Mouse (Mus musculus): ENCODE measurements at regions not wholly inside any gene's neighbourhood (a gene's known extent, or its start where the extent isn't known, plus 50 kb on each side); places are given as distances from the start of the nearest gene placed in this dataset.
A peak's percentile ranks its signal among the peaks of the same experiment; 100 is the strongest.

DNA sequence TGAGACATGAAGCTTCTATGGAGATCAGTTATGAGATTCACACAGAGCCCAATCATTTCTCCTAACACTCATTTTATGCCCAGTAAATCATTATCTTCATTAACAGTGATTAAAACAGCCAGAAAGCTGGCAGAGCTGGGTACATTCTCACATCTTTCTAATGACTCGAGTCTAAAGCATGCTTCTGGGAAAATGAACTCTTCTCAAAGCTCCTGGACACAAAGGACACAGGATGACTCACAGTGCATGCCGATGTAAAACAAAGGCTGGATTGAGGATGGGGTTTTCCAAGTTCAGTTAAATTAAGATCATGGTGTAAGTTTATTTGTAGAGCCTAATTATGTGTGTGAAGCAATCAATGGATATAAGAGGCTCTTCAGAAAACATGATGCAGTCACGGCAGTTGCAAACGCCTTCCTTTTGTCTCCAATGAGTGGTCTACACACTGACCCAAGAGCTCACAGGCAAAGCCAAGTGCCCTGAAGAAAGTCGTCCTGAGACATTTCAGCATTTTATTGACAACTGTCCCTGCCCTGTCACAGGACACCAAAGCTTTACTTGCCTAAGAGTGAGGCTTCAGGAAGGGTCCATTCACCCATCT is 1390.7 kb downstream of the Defb40 start:
- TF ChIP-seq CTCF (IDR thresholded peaks at IDR 0.05; ENCODE audit: control insufficient read depth, insufficient read depth, insufficient read length) (no peak), CEBPB (IDR thresholded peaks at IDR 0.05; ENCODE audit: low read depth) (peak; percentile 1), MAX (IDR thresholded peaks at IDR 0.05) (no peak), MYOD1 (IDR thresholded peaks at IDR 0.05; ENCODE audit: control insufficient read depth, insufficient read length, low read depth) (no peak), USF1 (IDR thresholded peaks at IDR 0.05; ENCODE audit: low read depth) (no peak), MYOG (IDR thresholded peaks at IDR 0.05; ENCODE audit: control insufficient read depth, extremely low read depth, insufficient read length) (no peak), FOSL1 (IDR thresholded peaks at IDR 0.05; ENCODE audit: insufficient read depth, low read length, poor library complexity, severe bottlenecking) (no peak)
